Mouse (Mus musculus): ENCODE measurements around the gene Gm45015. TPM values are rescaled to one million over a fixed set of nuclear protein-coding genes. Genes with fewer than 3 reads are reported as not detected.

Gm45015 gene
- polyA plus RNA-seq (2017; shearing (Covaris generic)), result not detected

DNA sequence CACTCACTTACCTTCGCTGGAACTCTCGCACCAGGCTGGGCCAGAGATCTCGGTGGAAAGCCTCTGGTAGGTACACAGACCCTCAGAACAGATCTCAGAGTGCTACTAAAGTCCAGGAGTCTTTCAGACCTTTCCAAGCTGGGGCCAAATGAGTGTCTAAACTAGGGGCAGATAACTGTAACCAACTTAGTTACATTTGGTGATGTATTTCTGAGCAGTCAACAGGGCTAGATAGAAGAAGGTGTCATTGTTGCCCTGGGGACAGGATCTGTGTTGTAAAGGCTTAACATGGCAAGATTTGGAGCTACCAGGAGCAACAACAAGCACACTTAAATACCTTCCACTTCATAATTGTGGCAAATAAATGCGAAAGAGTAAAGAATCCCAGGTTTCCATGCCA, at the start of gene Gm45015:
Gm45015 (minus strand) TSS at position 101 of the 400 bp plus-strand sequence.

GRCm38 (mm10) chrX:73342483-73342895, 5.8 kb upstream of the Gm45015 start, which contains the start of gene Zfp275:
Gene Zfp275, plus strand, starts transcription at chrX:73342621.

DNA sequence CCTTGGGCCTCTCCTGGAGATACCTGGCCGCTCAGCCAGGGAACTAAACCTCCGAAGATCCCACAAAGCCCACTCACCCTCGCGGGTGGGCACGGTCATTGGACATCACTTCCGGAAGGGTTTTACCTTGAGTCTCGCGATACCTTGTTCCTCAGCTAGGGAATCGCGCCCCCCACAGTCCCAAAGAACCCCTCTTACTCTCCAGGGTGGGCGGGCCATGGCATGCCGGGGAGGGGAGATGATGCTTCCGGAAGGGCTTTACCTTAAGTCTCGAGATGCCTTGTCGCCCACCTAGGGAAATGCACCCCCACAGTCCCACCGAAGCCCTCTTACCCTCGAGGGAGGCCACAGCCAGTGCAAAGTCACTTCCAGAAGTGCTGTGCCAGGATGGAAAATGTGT, 43.8 kb downstream of the Gm45015 start, which contains the start of the genes Xlr5a and Xlr5c:
Xlr5a (minus strand) TSS at position 101 of the 400 bp plus-strand sequence.
Xlr5c (minus strand) TSS at position 101 of the 400 bp plus-strand sequence.

Other genes with a start within 250 kb of the Gm45015 start
- gene Xlr3a, start 239.7 kb downstream of the Gm45015 start, polyA plus RNA-seq (2017; shearing (Covaris generic)), result 0.41 TPM
- 0.69 TPM for gene Gm14685, start 219.8 kb downstream of the Gm45015 start, polyA plus RNA-seq (2017; shearing (Covaris generic))
- gene Xlr5b, start 188.0 kb downstream of the Gm45015 start, polyA plus RNA-seq (2017; shearing (Covaris generic)), result not detected
- gene DXBay18, start 187.4 kb downstream of the Gm45015 start, polyA plus RNA-seq (2017; shearing (Covaris generic)), result 0.49 TPM
- gene Spin2d, start 159.9 kb downstream of the Gm45015 start, polyA plus RNA-seq (2017; shearing (Covaris generic)), result not detected
- gene Xlr3b, start 144.6 kb downstream of the Gm45015 start, polyA plus RNA-seq (2017; shearing (Covaris generic)), result 31.8 TPM
- gene Xlr4b, start 122.5 kb downstream of the Gm45015 start, polyA plus RNA-seq (2017; shearing (Covaris generic)), result 167 TPM
- 15.3 TPM for gene F8a, start 108.5 kb downstream of the Gm45015 start, polyA plus RNA-seq (2017; shearing (Covaris generic))
- 102 TPM for gene Xlr4c, start 93.7 kb downstream of the Gm45015 start, polyA plus RNA-seq (2017; shearing (Covaris generic))
- gene Xlr3c, start 71.5 kb downstream of the Gm45015 start, polyA plus RNA-seq (2017; shearing (Covaris generic)), result 0.67 TPM
- 0.51 TPM for gene Xlr5a, start 43.9 kb downstream of the Gm45015 start, polyA plus RNA-seq (2017; shearing (Covaris generic))
- gene Xlr5c, start 43.9 kb downstream of the Gm45015 start, polyA plus RNA-seq (2017; shearing (Covaris generic)), result not detected
- gene Zfp275, start 5.8 kb upstream of the Gm45015 start, polyA plus RNA-seq (2017; shearing (Covaris generic)), result 10.5 TPM
- gene Gm18336, start 61.9 kb upstream of the Gm45015 start, polyA plus RNA-seq (2017; shearing (Covaris generic)), result not detected
- not detected for gene Zfp92, start 74.3 kb upstream of the Gm45015 start, polyA plus RNA-seq (2017; shearing (Covaris generic))
- not detected for gene Trex2, start 98.5 kb upstream of the Gm45015 start, polyA plus RNA-seq (2017; shearing (Covaris generic))
- gene Haus7, start 122.2 kb upstream of the Gm45015 start, polyA plus RNA-seq (2017; shearing (Covaris generic)), result 35.1 TPM
- gene Bgn, start 146.8 kb upstream of the Gm45015 start, polyA plus RNA-seq (2017; shearing (Covaris generic)), result not detected
- not detected for gene Atp2b3, start 166.2 kb upstream of the Gm45015 start, polyA plus RNA-seq (2017; shearing (Covaris generic))